Mouse (Mus musculus): ENCODE results near the gene Wdr20.

Wdr20 gene

DNA sequence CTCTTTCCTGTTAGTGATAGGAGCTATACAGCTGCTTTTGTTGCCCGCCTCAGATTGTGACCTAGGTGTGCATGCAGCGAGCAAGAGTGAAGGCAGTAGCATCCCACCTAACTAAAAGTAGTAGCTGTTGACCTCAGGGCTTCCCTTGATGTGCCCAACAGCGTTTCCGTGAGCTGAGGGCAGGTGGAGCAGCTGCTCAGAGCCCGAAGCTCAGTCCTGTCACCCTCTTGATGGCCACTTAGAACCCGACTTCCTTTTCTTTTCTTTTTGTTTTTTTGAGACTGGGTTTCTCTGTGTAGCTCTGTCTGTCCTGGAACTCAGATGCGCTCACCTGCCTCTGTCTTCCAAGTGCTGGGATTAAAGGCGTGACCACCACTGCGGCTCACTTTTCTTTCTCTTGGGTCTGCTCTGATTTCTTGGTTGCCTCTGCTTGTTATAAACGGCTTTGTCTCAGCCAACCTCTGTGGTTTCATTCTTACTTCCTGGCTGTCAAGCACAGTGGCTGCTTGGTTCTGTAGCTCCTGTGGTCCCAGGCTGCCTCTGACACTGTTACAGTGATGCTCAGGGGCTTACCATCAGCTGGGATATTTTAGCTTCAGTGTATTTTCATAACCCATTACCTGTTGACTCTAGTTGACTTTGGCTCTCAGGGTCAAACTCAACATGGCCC, 13.2 kb downstream of the Wdr20 start:
- peak; percentile 47 for DNase-seq (ENCODE audit: low read depth, low spot score)
- H3K27me3 ChIP-seq (ENCODE audit: control insufficient read depth, insufficient read depth, low read length, poor library complexity, severe bottlenecking), result no peaks in the 10 kb centered on the region
- no peaks in the 10 kb centered on the region for H3K36me3 ChIP-seq (ENCODE audit: control insufficient read depth, insufficient read depth, low read length, poor library complexity, severe bottlenecking)

DNA sequence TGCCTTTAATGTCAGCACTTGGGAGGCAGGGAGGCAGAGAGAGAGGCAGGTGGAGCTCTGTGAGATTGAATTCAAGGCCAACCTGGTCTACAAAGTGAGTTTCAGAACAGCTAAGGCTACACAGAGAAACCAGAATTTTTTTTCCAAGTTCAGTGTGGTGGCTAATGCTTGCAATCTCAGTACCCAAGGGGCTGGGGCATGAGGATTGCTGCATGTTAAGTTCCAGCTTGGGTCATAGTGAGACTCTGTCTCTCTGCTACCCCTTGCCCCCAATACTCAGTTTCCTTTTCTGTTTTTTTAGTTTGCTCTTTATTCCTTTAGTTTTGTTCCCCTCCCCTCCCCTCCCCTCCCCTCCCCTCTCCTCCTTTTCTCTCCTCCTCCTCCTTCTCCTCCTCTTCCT, 15.0 kb downstream of the Wdr20 start:
- Histone ChIP-seq H3K27me3 (ENCODE audit: control insufficient read depth, insufficient read depth, low read length, poor library complexity, severe bottlenecking) (no peaks in the 10 kb centered on the region), H3K36me3 (ENCODE audit: control insufficient read depth, insufficient read depth, low read length, poor library complexity, severe bottlenecking) (no peaks in the 10 kb centered on the region)
- no peak for DNase-seq (ENCODE audit: low read depth, low spot score)

DNA sequence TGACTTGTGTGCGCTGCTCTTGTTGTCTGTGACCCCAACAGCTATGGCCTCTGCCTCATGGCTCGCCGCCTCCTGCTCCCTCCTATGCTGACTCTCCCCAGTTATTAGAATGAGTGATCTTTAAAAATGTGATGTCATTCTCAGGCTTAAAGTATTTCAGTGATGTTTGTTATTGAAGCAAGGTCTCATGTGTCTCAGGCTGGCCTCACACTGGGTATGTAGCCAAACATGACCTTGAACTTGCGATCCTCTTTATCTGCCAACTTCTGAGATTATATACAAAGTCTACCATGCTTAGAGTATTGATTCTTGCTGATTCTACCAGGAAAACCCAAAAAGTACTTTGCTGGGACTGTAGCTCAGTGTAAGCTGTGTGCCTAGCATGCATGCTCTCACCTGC, 16.2 kb downstream of the Wdr20 start:
- H3K36me3 ChIP-seq (ENCODE audit: control insufficient read depth, insufficient read depth, low read length, poor library complexity, severe bottlenecking), result no peaks in the 10 kb centered on the region

DNA sequence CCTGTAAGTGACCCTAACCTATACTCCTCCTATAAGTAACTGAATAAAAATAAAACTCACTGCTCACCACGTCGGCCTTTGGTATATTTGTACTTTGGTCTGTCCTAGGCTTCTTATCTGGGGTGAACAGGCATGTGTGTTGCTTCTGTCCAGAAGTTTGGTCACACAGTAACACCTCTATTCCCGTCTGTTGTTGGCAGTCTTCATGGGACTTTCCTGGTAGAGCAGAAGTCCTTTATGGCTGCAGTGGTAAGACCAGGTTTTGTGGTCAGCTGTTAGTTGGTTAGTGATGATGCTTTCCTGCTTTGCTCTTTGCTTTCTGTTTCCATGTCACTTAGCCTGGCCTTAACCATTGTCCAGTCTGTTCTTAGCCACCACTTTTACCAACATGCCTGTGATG, 19.4 kb downstream of the Wdr20 start:
- no peak for DNase-seq (ENCODE audit: low read depth, low spot score)
- H3K27me3 ChIP-seq (ENCODE audit: control insufficient read depth, insufficient read depth, low read length, poor library complexity, severe bottlenecking), result no peaks in the 10 kb centered on the region
- no peaks in the 10 kb centered on the region for H3K36me3 ChIP-seq (ENCODE audit: control insufficient read depth, insufficient read depth, low read length, poor library complexity, severe bottlenecking)

More for the DNA sequence above, 16.2 kb downstream of the Wdr20 start:
- no peaks in the 10 kb centered on the region for H3K27me3 ChIP-seq (ENCODE audit: control insufficient read depth, insufficient read depth, low read length, poor library complexity, severe bottlenecking)
- no peak for DNase-seq (ENCODE audit: low read depth, low spot score)

DNA sequence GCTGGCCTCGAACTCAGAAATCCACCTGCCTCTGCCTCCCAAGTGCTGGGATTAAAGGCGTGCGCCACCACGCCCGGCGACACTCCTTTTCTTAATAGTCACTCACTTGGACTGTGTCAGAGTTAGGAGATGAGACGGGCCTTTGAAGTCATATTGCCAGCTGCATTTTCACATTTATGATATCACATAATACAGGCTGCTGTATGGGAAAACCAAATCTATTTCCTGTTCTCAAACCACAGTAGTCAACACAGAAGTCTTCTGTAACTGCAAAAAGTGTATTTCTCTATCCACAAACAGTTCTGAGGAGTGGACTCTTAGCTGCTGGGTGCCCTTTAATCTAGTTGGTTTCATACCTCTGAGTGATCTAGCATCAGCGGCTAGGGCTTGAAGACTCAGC, 21.2 kb downstream of the Wdr20 start:
- no peaks in the 10 kb centered on the region for H3K27me3 ChIP-seq (ENCODE audit: control insufficient read depth, insufficient read depth, low read length, poor library complexity, severe bottlenecking)
- no peak for DNase-seq (ENCODE audit: low read depth, low spot score)

DNA sequence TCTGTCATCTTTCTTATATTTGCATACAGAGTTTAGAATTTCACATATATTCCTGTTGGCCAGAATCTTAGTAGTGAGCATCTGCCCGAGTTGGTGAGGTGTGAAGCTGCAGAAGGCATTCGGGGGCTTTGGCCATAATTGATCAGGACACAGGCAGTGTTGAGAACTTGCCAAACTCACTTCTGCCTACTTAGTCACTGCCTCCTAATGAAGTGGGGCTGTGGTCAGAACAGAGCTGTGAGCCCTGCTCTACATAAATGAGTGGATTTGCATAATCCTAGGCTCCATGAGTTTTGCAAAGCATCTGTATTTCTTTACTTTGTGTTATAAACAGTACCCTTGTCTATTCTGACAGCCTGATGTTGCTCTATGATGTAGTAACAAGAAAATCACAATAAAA, 24.6 kb downstream of the Wdr20 start:
- H3K36me3 ChIP-seq (ENCODE audit: control insufficient read depth, insufficient read depth, low read length, poor library complexity, severe bottlenecking), result no peaks in the 10 kb centered on the region
- no peaks in the 10 kb centered on the region for H3K27me3 ChIP-seq (ENCODE audit: control insufficient read depth, insufficient read depth, low read length, poor library complexity, severe bottlenecking)
- DNase-seq (ENCODE audit: low read depth, low spot score), result no peak

More for the DNA sequence above, 21.2 kb downstream of the Wdr20 start:
- H3K36me3 ChIP-seq (ENCODE audit: control insufficient read depth, insufficient read depth, low read length, poor library complexity, severe bottlenecking), result no peaks in the 10 kb centered on the region

DNA sequence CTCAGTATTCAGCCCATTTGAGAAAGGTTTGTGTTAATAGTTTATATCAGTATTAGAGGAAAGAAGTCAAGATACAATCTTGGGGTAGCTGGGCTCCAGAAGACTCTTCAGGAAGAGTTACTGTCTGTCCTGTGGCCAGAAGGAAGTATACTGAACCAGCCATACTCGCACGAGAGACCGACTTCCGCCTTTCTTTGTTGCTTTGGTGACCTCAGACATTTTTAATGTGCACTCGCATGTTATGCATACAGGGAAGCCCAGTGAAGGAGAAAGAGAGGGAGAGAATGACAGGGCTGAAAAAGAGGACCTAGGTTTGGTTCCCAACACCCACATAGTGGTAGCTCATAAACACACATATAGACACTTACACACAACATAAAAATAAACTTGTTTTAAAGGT, 26.8 kb downstream of the Wdr20 start:
- no peaks in the 10 kb centered on the region for H3K27me3 ChIP-seq (ENCODE audit: control insufficient read depth, insufficient read depth, low read length, poor library complexity, severe bottlenecking)
- DNase-seq (ENCODE audit: low read depth, low spot score), result peak; percentile 61
- H3K36me3 ChIP-seq (ENCODE audit: control insufficient read depth, insufficient read depth, low read length, poor library complexity, severe bottlenecking), result no peaks in the 10 kb centered on the region

DNA sequence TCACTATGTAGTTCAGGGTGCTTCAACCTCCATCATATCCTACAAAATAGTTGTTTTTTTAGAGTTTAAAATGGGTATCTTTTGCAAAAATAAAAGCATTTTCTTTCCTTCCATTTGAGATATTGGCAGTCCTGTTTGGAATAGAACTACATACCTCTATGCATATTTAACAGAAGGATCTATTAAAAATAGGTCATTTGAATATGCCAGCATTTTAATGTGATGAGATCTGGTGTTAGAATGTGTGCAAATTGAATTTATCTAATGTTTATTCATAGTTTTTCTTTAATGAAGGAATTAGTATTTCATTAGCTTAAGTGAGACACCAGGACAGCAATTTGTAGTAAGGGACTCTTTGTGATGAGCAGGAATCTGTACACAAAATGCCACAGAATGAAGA, 30.8 kb downstream of the Wdr20 start:
- H3K27me3 ChIP-seq (ENCODE audit: control insufficient read depth, insufficient read depth, low read length, poor library complexity, severe bottlenecking), result no peaks in the 10 kb centered on the region
- H3K36me3 ChIP-seq (ENCODE audit: control insufficient read depth, insufficient read depth, low read length, poor library complexity, severe bottlenecking), result no peaks in the 10 kb centered on the region
- DNase-seq (ENCODE audit: low read depth, low spot score), result no peak

DNA sequence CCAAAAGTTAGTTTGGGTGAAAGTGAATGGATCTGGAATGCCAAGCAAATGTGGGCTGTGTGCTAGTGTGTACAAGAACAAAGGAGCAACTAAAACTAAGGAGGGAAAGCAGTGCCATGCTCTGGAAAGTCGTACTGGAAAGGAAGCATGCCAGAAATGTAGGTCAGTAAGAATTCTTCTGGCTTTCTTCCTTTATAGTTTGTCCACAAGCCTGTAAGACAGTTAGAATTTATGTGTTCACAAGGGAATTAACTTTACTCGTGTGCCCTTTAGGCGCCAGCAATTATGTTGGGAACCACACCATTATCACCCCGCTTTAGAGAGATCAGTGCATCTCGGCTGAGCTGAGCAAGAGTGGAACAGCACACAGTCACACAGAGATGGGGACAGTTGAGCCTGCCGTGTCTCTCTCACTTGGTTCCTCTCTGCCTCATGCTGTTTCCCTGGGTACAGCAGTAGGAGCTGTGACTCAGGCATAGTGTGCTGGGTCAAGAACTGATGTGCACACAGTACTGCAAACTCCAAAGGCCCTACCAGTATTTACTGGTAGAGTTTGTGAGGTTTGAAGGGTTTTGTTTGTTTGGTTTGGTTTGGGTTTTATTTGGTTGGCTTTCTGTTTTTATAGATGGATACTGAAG, 32.0 kb downstream of the Wdr20 start:
- Histone ChIP-seq H3K36me3 (ENCODE audit: control insufficient read depth, insufficient read depth, low read length, poor library complexity, severe bottlenecking) (no peaks in the 10 kb centered on the region), H3K27me3 (ENCODE audit: control insufficient read depth, insufficient read depth, low read length, poor library complexity, severe bottlenecking) (no peaks in the 10 kb centered on the region)
- DNase-seq (ENCODE audit: low read depth, low spot score), result no peak

DNA sequence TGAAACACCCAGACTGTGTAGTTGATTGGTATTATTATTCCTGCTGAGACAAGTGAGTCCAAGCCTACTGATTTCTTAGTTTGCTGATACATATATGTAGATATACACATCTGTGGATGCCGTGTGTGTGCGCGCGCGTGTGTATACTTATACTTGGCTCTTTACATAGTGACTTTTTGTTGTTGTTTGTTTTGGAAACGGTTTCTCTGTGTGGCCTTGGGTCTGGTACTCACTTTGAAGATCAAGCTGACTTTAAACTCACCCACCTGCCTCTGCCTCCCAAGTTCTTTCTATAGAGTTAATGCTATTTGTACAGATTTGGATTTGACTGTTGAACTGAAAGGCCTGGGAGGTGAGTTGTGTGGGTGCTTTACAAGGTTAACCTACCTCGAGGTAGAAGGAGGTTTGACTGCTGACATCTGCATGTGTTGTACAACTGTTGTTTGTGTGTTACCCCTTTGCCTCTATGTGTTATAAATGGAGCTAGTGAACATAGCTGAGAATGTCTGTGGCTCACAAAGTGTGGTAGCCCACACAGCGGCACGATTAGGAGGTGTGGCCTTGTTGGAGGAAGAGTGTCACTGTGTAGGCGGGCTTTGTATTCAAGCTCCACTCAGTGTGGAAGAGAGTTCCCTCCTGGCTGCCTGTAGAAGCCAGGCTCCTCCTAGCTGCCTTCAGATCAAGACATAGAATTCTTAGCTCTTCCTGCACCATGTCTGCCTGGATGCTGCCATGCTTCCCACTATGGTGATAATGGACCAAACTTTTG, 32.9 kb downstream of the Wdr20 start:
- H3K36me3 ChIP-seq (ENCODE audit: control insufficient read depth, insufficient read depth, low read length, poor library complexity, severe bottlenecking), result no peaks in the 10 kb centered on the region
- peak; percentile 53 for DNase-seq (ENCODE audit: low read depth, low spot score)
- H3K27me3 ChIP-seq (ENCODE audit: control insufficient read depth, insufficient read depth, low read length, poor library complexity, severe bottlenecking), result no peaks in the 10 kb centered on the region

DNA sequence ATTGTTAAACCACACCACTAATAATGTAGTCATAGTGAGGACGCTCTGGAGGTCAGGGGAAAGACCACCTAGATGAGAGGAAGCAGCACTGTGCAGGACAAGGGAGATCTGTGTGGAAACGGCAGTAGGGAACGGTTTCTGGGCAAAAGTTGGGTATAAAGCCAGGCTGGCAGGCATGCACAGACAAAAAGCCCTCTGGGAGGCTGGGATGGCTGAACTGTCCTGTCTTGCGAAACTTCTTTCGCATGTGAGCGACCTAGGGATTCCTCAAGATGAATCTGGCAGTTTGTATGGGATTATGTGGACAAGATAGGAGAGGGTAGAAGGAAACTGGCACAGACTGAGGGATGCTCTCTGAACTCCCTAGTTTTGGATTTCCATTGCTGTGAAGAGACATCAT, 34.2 kb downstream of the Wdr20 start:
- H3K27me3 ChIP-seq (ENCODE audit: control insufficient read depth, insufficient read depth, low read length, poor library complexity, severe bottlenecking), result no peaks in the 10 kb centered on the region
- no peak for DNase-seq (ENCODE audit: low read depth, low spot score)
- H3K36me3 ChIP-seq (ENCODE audit: control insufficient read depth, insufficient read depth, low read length, poor library complexity, severe bottlenecking), result no peaks in the 10 kb centered on the region

DNA sequence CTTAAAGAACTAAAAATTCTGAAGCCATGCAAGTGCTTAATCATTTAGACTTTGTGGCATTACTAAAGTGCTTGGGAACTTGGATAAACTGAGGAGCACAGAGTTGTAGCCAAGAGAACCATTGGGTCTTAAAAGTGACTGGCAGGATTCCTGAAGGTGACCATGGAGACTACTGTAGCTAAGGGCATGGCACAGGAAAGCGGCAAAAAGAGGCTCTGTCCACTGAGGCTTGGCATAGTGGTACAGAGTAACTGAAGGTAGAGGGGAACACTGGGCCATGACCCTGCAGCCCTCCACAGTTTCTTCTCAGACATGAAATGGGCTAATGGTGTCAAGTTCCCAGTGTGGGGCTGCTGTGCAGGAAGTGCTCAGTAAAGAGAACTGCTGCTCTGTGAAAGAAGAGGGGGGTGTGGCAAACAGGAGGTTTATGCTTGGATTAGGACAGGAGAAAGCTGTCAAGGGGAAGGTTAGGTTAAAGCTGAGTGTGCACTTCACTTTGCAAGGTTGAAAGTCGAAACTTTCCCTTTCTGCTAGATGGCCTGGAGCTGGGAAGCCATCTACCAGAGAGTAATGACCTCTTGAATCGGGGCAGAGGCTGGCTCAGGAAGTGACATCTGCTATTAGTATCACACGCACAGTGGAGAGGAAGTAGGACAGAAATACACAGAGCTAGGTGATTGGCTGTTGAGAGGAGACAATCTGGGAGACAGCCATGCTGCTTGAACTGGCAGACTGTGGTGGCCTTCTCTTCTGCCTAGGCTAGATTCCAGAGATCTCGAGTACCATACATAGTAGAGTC, 38.1 kb downstream of the Wdr20 start:
- Histone ChIP-seq H3K27me3 (ENCODE audit: control insufficient read depth, insufficient read depth, low read length, poor library complexity, severe bottlenecking) (no peaks in the 10 kb centered on the region), H3K36me3 (ENCODE audit: control insufficient read depth, insufficient read depth, low read length, poor library complexity, severe bottlenecking) (no peaks in the 10 kb centered on the region; the same call in 1 of the 2 replicates)
- peak; percentile 69 for DNase-seq (ENCODE audit: low read depth, low spot score)

DNA sequence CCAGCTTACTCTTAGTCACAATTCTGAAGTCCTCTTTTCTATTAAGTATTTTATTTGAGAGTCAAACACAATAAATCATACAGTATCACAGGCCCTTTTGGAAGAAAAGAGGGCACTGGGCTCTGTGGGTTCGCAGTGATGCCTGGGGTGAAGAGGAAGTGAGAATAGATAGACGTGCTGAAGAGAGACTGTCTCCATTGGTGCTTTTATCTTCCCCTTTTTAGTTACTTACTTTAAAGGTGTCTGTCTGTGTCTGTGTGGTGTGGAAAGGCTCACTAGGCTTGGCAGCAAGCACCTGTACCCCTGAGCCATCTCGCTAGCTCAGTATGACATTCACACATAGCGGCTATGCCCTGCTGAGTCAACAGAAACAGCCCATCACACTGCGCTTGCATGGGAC, 40.1 kb downstream of the Wdr20 start:
- no peaks in the 10 kb centered on the region for H3K27me3 ChIP-seq (ENCODE audit: control insufficient read depth, insufficient read depth, low read length, poor library complexity, severe bottlenecking)
- H3K36me3 ChIP-seq (ENCODE audit: control insufficient read depth, insufficient read depth, low read length, poor library complexity, severe bottlenecking), result peaks cover 1% of the 10 kb centered on the region; the same call in 1 of the 2 replicates
- DNase-seq (ENCODE audit: low read depth, low spot score), result peak; percentile 83

DNA sequence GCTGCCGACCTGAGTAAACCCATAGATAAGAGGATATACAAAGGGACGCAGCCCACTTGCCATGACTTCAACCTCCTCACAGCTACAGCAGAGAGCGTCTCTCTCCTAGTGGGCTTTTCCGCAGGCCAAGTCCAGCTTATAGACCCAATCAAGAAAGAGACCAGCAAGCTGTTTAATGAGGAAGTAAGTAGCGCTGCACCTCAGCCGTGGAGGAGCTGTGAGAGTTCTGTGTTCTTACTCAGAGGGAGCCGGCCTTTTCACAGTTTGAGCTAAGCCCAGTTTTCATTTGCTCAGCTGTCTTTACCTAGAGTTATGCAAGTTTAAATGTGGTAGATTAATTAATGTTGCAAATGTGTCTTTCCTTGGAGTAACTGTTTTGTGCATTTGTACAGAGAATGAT, 41.6 kb downstream of the Wdr20 start:
- DNase-seq (ENCODE audit: low read depth, low spot score), result peak; percentile 52
- peaks cover 1% of the 10 kb centered on the region; the same call in 1 of the 2 replicates for H3K36me3 ChIP-seq (ENCODE audit: control insufficient read depth, insufficient read depth, low read length, poor library complexity, severe bottlenecking)

More for the DNA sequence above, 41.6 kb downstream of the Wdr20 start:
- H3K27me3 ChIP-seq (ENCODE audit: control insufficient read depth, insufficient read depth, low read length, poor library complexity, severe bottlenecking), result no peaks in the 10 kb centered on the region

Data from splenic B cell, adult 2 months (primary cell).